ENCODE assay signal across 8 mouse cellular contexts in the genomic region with DNA sequence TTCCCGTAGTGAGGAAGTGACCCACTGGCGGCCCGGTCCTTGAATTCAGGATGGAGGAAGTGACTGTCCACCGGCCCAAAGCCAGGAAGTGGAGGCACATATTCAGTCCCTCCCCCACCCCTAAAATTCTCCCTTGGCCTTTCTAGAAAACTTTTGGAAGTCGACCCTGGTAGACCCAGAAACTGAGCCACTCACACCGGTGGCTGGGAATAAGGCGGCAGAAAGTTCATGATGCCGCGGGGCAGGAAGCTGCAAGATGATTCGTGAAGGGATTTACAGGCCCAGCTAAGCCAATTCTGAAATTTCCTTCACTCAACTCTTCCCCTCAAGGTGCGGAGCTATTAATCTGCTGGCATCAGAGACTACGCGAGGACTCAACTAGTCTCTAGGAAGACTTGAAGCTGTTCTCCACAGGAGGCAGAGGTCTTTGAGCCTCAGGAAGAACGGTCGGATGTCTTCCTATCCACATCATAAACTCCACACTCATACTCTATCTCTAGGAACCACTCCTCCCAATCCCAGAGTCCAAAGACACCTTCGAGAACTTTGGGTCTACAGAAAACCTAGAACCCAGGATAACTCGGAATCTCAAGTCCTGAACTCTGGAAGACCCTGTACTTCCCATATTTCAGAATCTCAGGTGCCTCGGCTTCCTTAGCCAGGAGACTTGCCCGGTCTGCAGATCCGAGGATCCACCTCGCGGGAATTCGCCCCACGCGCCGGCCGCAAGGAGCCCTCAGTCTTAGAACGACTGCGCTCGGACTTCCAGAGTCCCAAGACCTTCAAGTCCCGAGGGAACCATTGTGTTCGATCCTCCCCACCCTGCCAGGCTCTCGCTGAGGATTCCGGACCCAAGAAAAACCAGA. TPM values are rescaled to one million over a fixed set of nuclear protein-coding genes. Genes with fewer than 3 reads are reported as not detected.
DNase-seq lines count a peak whose midpoint lies in the region; ATAC-seq and TF ChIP-seq lines count a peak whose summit lies in the region.

No protein-coding gene starts in this region.

- no peak for TF ChIP-seq CTCF in hindbrain, postnatal 0 days (IDR thresholded peaks at IDR 0.05; ENCODE audit: low read depth)
- no peak for TF ChIP-seq CTCF in liver, postnatal 0 days (IDR thresholded peaks at IDR 0.05; ENCODE audit: low read depth)

- DNase-seq in 416B (ENCODE audit: low read depth) = peak; percentile 49
- no peak for DNase-seq in ES-E14 (ENCODE audit: low read depth, low spot score)
- DNase-seq in forebrain, embryonic 10.5 days (ENCODE audit: extremely low spot score, low spot score) = peak; percentile 24
- peak; percentile 16 for DNase-seq in hindbrain, postnatal 0 days (ENCODE audit: low spot score)
- peak; percentile 19 for DNase-seq in liver, postnatal 0 days
- peak; percentile 10 for DNase-seq in splenic B cell, adult 2 months (ENCODE audit: low read depth, low spot score)
- DNase-seq in natural killer cell, adult 2 months (ENCODE audit: low spot score in 2 of 2) = no peak
- no peak for DNase-seq in frontal cortex, postnatal 10 days (ENCODE audit: low spot score in 2 of 2)

- in situ Hi-C loops in ES-E14 (cut with MboI; ENCODE audit: low sequenced_read_pairs in 2 of 2, unreplicated experiment in 2 of 2) = no loop called here

- no peak; the same call in 1 of the 2 replicates for ATAC-seq in hindbrain, postnatal 0 days
- ATAC-seq in liver, postnatal 0 days = no peak

- H3K9me3 ChIP-seq in ES-E14 (ENCODE audit: control insufficient read depth, insufficient read depth, low read depth, low read length) = no peaks in the 10 kb centered on the region
- no peaks in the 10 kb centered on the region for H3K9me3 ChIP-seq in forebrain, embryonic 10.5 days
- no peaks in the 10 kb centered on the region for H3K9me3 ChIP-seq in hindbrain, postnatal 0 days (ENCODE audit: low read length)
- no peaks in the 10 kb centered on the region for H3K9me3 ChIP-seq in liver, postnatal 0 days (ENCODE audit: low read length)

- H3K27ac ChIP-seq in ES-E14 (ENCODE audit: insufficient read depth, low read depth, low read length, poor library complexity, severe bottlenecking) = peak overlapping the region; percentile 9; the same call in 1 of the 2 replicates
- peak overlapping the region; percentile 89 for H3K27ac ChIP-seq in forebrain, embryonic 10.5 days
- peak overlapping the region; percentile 74 for H3K27ac ChIP-seq in hindbrain, postnatal 0 days
- H3K27ac ChIP-seq in liver, postnatal 0 days (ENCODE audit: low read depth) = peak overlapping the region; percentile 80

- peak overlapping the region; percentile 92 to 96 for H3K4me3 ChIP-seq in ES-E14 (ENCODE audit: insufficient read depth in 1 of 2, low read depth in 1 of 2, low read length in 2 of 2, poor library complexity in 1 of 2, severe bottlenecking in 1 of 2)
- H3K4me3 ChIP-seq in forebrain, embryonic 10.5 days = peak overlapping the region; percentile 79
- H3K4me3 ChIP-seq in hindbrain, postnatal 0 days (ENCODE audit: low read length) = peak overlapping the region; percentile 78
- H3K4me3 ChIP-seq in liver, postnatal 0 days (ENCODE audit: low read depth, low read length) = peak overlapping the region; percentile 86

- H3K9ac ChIP-seq in ES-E14 (ENCODE audit: insufficient read depth, low read depth, low read length, poor library complexity, severe bottlenecking) = peak overlapping the region; percentile 80
- H3K9ac ChIP-seq in hindbrain, postnatal 0 days (replicated peaks; ENCODE audit: low read length) = peak overlapping the region; percentile 78
- peak overlapping the region; percentile 84 for H3K9ac ChIP-seq in liver, postnatal 0 days (replicated peaks)

- H3K4me1 ChIP-seq in ES-E14 (ENCODE audit: control insufficient read depth in 2 of 2, insufficient read depth in 2 of 2, low read length in 2 of 2, poor library complexity in 1 of 2) = peaks cover 0 to 5% of the 10 kb centered on the region in 2 experiments; a peak in 2 of 4 replicates
- H3K4me1 ChIP-seq in forebrain, embryonic 10.5 days = peaks cover 19% of the 10 kb centered on the region
- peaks cover 10% of the 10 kb centered on the region; the same call in 1 of the 2 replicates for H3K4me1 ChIP-seq in hindbrain, postnatal 0 days (ENCODE audit: insufficient read depth, low read length)
- peaks cover 30% of the 10 kb centered on the region for H3K4me1 ChIP-seq in liver, postnatal 0 days (ENCODE audit: insufficient read depth)

- no peak for TF ChIP-seq EP300 in liver, postnatal 0 days (IDR thresholded peaks at IDR 0.05; ENCODE audit: low read depth)

- H3K36me3 ChIP-seq in ES-E14 (ENCODE audit: control insufficient read depth, insufficient read depth, low read length, poor library complexity, severe bottlenecking) = peaks cover 1% of the 10 kb centered on the region; the same call in 1 of the 2 replicates
- H3K36me3 ChIP-seq in forebrain, embryonic 10.5 days (replicated peaks) = no peaks in the 10 kb centered on the region
- H3K36me3 ChIP-seq in hindbrain, postnatal 0 days (ENCODE audit: insufficient read depth, low read length) = no peaks in the 10 kb centered on the region
- no peaks in the 10 kb centered on the region for H3K36me3 ChIP-seq in liver, postnatal 0 days (replicated peaks; ENCODE audit: insufficient read depth, low read length)
- H3K36me3 ChIP-seq in splenic B cell, adult 2 months (ENCODE audit: control insufficient read depth, insufficient read depth, low read length, poor library complexity, severe bottlenecking) = no peaks in the 10 kb centered on the region

- H3K27me3 ChIP-seq in forebrain, embryonic 10.5 days (ENCODE audit: poor library complexity, severe bottlenecking) = no peaks in the 10 kb centered on the region
- no peaks in the 10 kb centered on the region for H3K27me3 ChIP-seq in hindbrain, postnatal 0 days (ENCODE audit: insufficient read depth, low read length)
- H3K27me3 ChIP-seq in liver, postnatal 0 days (ENCODE audit: insufficient read depth, low read length) = no peaks in the 10 kb centered on the region
- no peaks in the 10 kb centered on the region for H3K27me3 ChIP-seq in splenic B cell, adult 2 months (ENCODE audit: control insufficient read depth, insufficient read depth, low read length, poor library complexity, severe bottlenecking)

- 7% methylated on average over 34 of the region's 34 CpGs for WGBS in forebrain, embryonic 10.5 days
- 7% methylated on average over 34 of the region's 34 CpGs for WGBS in hindbrain, postnatal 0 days
- WGBS in liver, postnatal 0 days (ENCODE audit: insufficient replicate concordance) = 4% methylated on average over 34 of the region's 34 CpGs

- peak overlapping the region; percentile 82 for H3K4me2 ChIP-seq in hindbrain, postnatal 0 days (ENCODE audit: low read depth, low read length)
- peak overlapping the region; percentile 95 for H3K4me2 ChIP-seq in liver, postnatal 0 days (ENCODE audit: low read depth, low read length)

TF ChIP-seq in ES-E14, 5 proteins besides CTCF, POLR2A, EP300 and RAD21:
- TF ChIP-seq HCFC1 (IDR thresholded peaks at IDR 0.05; ENCODE audit: borderline replicate concordance, insufficient read depth, low read length) (no peak), MAFK (IDR thresholded peaks at IDR 0.05; ENCODE audit: insufficient read depth, low read depth, low read length) (no peak), ZC3H11A (IDR thresholded peaks at IDR 0.05; ENCODE audit: borderline replicate concordance, low read depth, low read length) (no peak)

RNA-seq across cellular contexts. Expression of a gene that starts 0.6 kb away (rescaled TPM):
- 80.5 and 93.3 TPM in 2 replicates for total RNA-seq in ES-E14 (2012; rRNA removed)
- polyA plus RNA-seq in forebrain, embryonic 10.5 days (2016; fragmentation: Nextera tagmentation; extraction: Ambion mirVana) = 42.8 and 43.1 TPM in 2 replicates
- total RNA-seq in hindbrain, postnatal 0 days (2014; rRNA removed) = 206 and 235 TPM in 2 replicates
- polyA plus RNA-seq in hindbrain, postnatal 0 days (2015; fragmentation: Nextera tagmentation; extraction: Ambion mirVana) = 110 and 113 TPM in 2 replicates
- 6.7 and 6.8 TPM in 2 replicates for polyA plus RNA-seq in liver, postnatal 0 days (2015; fragmentation: Nextera tagmentation; extraction: Ambion mirVana)

RNA-seq across cellular contexts. Expression of a gene that starts 43.8 kb away (rescaled TPM):
- total RNA-seq in ES-E14 (2012; rRNA removed) = 9.3 and 15.5 TPM in 2 replicates
- 39.6 and 42.4 TPM in 2 replicates for polyA plus RNA-seq in forebrain, embryonic 10.5 days (2016; fragmentation: Nextera tagmentation; extraction: Ambion mirVana)
- 36.1 and 40.2 TPM in 2 replicates for total RNA-seq in hindbrain, postnatal 0 days (2014; rRNA removed)
- 31.4 and 36.6 TPM in 2 replicates for polyA plus RNA-seq in hindbrain, postnatal 0 days (2015; fragmentation: Nextera tagmentation; extraction: Ambion mirVana)
- 9.7 and 10.3 TPM in 2 replicates for polyA plus RNA-seq in liver, postnatal 0 days (2015; fragmentation: Nextera tagmentation; extraction: Ambion mirVana)

Comparison
In these comparisons a context has a peak if more than half of its experiments do, and no peak if none do; other contexts are left out.
1. DNase-seq: peak in 416B (single experiment), forebrain, embryonic 10.5 days (single experiment), hindbrain, postnatal 0 days (single experiment), liver, postnatal 0 days (single experiment) and splenic B cell, adult 2 months (single experiment); none in ES-E14 (single experiment), natural killer cell, adult 2 months (0 of 2) and frontal cortex, postnatal 10 days (0 of 2).
2. H3K27ac ChIP-seq: peak in every context shown above with its lines; median percentile 89 in forebrain, embryonic 10.5 days; 80 in liver, postnatal 0 days; 74 in hindbrain, postnatal 0 days; 9 in ES-E14.
3. Peak in every context shown above with its lines, with median percentiles within 50 percentile points of each other: H3K4me3 ChIP-seq and H3K9ac ChIP-seq.